Mouse (Mus musculus) brain, embryonic 14.5 days (tissue): Measurements from ENCODE around the gene Strbp.

ENCODE experiments used
- CTCF ChIP-seq: fragments of 200-500 bp; IDR thresholded peaks from 2 replicates; pipeline ENCODE4 v1.5.1; 2012; ENCODE audit warnings: inconsistent platforms, mild to moderate bottlenecking, moderate library complexity, borderline replicate concordance; ENCODE audit not compliant: insufficient read depth, insufficient read length; ENCODE audit errors: extremely low read depth
- POLR2A ChIP-seq: fragments of 200-500 bp; IDR thresholded peaks from 2 replicates; pipeline ENCODE4 v1.6.1; 2012; ENCODE audit warnings: mild to moderate bottlenecking, inconsistent platforms, borderline replicate concordance; ENCODE audit not compliant: poor library complexity, insufficient read depth, insufficient read length, severe bottlenecking; ENCODE audit errors: extremely low read depth

DNA sequence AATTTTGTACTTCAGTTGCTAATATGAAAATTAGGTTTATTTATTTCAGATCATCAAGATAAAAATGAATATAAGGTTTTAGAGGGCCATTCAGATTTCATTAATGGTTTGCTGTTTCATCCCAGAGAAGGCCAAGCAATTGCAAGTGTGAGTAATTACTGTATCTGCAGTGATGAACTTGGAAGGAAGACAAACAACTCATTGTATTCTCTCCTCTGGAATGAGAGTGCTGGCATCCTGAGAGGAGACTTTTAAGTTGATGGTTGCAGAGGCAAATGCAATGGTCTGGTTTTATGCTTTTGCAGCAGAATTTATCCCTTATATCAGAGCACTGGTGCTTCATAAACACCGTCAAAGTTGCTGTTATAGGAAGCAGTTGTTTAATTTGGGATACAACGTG, 214.7 kb downstream of the Strbp start:
- TF ChIP-seq POLR2A (no peak), CTCF (no peak)
